Mouse (Mus musculus): ENCODE results near the gene Syn2. TPM values are rescaled to one million over a fixed set of nuclear protein-coding genes. Genes with fewer than 3 reads are reported as not detected.

Syn2 gene
- polyA plus RNA-seq, 1 experiment, result 33.6 TPM

DNA sequence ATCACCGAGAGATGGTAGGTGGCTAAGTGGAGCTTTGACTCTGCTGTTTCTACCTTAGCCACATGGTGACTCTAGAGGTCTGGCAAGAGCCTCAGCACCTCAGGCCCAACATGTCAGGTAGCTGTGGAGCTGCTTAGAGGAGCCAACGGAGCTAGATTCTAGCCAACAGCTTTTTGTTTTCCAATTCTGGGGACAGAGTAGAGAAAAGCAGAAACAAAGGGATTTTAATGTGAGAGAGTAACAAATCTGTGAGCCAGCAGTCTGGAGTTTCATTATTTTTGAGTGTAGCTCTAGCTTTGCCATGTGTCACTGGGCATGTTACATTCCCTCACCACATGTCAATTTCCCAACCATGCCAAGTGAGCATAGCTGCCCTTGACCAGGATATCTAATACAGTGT, 109.5 kb downstream of the Syn2 start:
- no peak for DNase-seq (ENCODE audit: low read depth)

DNA sequence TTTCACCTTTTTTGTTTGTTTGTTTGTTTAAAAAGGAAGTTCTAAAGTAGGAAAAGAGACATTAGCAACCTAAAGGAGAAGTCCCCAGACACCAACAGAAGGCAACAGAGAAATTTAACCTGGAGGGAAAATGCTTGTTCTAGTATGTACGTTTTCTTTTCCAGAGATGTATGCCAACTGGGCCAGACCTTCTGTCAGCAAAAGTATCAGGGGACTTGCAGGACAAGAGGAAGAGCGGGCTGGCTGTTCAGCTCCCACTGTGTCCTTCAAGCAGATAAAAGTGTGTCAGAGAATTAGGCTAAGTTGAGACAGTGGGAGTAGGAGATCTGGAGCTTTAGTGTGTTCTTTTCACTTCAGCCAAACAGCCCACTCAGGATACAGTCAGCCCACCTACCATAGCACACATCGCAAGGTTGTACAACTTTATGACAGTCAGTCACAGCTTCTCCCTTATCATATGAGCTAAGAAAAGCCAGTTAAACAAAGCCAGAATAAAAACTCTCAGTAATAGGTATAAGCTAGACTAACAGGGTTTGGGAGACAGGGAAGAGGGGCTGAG, 110.9 kb downstream of the Syn2 start:
- no peak for DNase-seq (ENCODE audit: low read depth)

DNA sequence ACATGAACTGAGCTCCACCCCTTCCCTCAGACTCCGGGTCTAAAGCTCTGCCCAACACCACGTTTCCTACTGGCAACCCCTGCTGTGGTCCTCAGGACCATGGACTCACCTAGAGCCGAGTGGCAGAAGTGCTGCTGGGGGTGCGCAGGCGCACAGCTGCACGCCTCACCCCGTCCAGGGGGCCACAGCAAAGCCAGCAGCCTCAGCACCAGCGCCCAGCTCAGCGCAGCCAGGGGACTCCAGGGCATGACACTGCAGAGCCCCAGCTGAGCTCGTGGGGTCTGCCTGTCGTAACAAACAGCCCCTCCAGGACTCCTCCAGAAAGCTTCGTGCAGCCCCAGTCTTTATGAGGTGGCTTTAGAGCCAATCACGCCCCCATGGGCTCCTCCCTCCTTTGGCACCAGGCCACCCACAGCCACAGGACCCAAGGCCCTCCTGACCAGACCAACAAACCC, 116.9 kb downstream of the Syn2 start:
- DNase-seq (ENCODE audit: low read depth), result no peak

DNA sequence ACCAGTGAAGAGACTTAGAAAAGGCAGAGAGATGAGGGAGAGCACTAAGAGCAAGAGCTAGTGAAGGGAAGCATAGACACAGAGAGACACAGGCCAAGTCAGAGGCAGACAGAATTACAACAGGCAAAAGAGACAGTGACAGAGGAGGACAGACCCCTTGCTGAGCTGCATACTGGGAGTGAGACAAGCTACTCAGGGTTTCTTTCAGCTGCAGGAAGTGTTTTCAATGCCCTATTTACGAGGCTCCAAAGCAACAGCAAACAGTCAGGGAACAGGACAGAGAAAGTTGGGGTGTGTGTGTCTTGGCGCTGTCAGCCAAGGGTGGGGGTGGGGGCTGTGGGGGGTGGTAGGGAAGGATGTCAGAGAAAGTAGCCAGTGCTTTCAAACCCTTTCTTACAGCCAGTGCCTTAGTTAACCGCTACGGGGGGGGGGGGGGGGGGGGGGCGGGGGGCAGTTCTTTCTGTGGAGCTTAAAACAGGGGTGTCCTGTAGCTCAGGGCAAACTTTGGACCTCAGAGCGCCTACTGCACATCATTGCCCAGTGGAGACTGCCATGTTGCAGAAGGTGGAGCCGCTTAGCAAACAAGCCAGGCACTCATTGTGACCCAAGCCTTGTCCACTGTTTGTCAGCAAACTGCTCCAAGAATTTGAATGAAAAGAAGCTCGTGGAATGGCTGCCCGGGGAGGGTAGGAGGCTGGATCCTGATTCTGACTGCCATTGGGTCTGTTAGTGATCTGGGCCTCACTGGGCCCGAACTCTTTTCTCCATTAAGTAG, 117.6 kb downstream of the Syn2 start, which contains the start of gene Timp4:
Gene Timp4, minus strand, starts transcription at position 107 of the 775 bp plus-strand sequence.
- no peak for DNase-seq (ENCODE audit: low read depth)

DNA sequence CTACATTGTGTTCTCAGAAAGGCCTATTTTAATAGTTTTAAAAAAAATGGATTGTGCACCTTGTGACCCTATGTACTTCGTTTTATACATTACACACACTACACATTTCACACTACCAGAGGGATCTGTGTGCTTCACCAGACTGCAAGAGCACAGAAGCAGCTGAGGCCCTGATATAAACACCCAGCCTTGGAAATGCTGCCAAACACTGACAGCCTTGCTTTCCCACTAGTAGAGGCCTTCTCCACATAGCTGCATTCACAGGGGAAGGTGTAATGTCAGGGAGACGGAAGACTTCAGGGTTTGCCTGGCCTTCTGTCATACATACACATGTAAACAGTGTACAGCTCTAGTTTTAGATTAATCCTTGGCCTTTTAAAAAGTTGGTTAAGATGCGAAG, 120.5 kb downstream of the Syn2 start:
- no peak for DNase-seq (ENCODE audit: low read depth)

DNA sequence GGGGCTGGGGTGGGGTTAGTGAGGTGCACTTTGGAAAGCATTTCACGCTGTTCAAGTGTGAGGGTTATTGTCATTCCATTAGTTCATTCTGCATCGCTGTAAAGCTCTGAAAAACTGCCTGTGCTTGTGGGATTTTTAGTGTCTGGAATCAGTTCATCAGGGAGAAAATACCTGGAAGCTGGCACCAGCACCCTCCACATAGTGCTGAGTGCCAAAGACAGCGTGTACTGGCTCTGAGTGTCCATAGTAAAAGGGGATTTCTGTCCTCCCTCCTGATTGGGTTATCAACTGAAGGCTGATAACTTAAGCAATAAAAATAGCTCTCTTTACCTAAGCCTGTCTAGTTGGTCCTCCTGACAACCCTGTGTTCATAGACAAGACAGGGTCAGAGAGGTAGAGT, 125.8 kb downstream of the Syn2 start:
- DNase-seq (ENCODE audit: low read depth), result no peak

DNA sequence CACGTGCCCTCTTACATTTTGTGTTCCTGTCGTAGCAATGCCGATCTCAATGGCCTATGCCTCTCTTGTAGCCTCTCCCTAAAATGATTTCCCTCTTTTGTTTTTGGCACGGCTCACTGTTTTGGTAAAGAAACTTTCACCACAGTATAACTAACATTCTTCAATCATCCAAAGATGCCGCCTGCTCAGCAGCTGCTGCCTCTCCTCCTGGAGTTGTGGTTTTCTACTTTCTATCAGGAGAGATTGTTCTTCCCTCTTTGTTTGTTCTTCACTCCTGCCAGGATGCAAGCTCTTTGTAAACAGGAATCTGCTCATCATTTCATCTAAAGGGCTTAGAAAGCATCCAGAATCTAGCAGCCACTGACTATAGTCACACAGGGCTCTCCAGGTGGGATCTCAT, 132.1 kb downstream of the Syn2 start:
- no peak for DNase-seq (ENCODE audit: low read depth)

DNA sequence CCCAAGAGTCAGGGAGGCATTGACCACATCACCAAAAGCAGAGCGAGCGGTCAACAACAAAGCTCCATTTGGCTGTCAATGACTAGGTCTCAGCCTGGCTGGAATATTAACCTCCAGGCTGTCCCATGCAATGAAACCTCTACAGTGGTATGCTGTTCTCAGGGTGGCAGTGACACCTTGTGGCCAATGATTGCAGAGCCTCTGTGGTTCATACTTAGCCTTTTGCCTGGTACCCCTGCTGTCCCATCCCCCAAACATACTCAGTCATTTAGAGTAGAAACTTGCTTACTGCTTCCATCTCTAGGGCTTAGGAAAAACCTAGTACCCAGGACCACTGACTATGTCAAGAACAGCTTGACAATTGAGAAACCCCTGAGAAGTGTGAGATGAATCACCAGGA, 133.2 kb downstream of the Syn2 start:
- no peak for DNase-seq (ENCODE audit: low read depth)

DNA sequence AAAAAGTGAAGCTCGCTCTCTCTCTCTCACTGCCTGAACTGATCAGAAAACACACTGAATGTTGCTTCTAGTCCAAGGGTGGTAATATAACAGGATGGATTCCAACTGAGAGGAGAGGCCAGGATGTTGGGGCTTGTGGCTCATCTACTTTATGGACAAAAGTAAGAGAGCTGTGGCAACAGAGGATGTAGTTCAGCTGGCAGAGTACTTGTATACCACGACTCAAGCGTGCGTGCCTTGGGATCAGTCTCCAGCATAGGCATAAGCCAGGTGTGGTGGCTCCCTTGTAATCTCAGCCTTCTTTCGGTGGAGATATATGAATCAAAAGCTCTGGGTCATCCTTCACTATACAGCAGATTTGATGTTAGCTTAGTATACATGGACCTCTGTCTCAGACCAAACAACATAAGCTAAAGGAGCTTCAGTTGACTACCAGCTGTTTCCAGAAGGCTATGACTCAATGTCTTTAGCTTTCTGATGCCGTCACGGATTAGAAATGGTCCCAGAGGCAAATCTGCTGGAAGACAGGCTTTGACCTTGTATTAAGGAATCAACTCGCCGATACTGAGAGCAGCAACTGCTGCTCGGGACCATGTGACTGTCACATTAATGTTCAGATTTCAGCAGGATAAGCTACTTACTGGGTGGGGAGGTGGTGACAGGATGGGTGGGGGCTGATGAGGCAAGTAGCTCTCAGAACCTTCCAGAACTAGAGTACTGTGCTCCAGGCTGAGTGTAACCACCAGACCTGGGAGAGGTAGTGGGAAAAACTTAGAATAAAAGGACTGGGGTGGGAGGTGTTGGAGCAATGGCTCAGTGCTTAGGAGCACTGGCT, 134.1 kb downstream of the Syn2 start:
- no peak for DNase-seq (ENCODE audit: low read depth)

DNA sequence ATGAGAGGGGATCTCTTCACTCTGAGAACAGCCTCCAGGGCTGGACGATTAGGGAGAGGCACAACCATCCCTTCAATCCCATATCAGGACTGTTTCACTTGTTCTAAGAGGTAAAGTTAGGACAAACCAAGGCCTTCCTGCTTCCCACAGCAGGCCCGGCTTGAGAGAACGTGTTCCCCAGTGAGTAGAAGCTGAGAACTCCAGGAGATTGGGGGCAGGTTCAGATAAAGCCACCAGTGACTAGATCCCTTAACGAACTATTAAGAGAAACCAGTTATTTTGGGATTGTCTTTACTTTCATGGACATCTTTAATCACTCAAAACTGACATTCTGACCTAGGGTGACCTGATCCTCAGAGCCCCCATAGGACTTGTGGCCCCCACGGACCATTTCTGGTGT, 134.9 kb downstream of the Syn2 start:
- DNase-seq (ENCODE audit: low read depth), result no peak

DNA sequence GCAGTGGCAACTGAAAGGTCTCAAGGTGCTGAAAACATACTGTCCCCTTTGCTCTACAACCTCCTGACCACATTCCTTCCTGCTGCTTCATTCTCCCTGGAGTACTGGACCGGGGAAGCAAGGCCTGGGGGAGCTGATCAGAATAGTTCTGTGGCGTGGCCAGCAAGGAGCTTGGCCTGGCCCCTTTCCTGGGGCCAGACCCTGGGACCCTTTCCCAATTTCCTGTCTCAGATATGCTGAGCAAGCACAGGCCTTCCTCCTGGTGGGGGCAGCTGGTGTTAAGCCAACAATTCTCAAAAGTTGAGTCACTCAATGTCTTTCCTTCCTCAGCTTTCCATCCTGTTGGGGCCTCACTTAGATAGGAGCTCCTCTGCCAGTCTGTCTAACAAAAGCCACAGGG, 135.4 kb downstream of the Syn2 start:
- no peak for DNase-seq (ENCODE audit: low read depth)

DNA sequence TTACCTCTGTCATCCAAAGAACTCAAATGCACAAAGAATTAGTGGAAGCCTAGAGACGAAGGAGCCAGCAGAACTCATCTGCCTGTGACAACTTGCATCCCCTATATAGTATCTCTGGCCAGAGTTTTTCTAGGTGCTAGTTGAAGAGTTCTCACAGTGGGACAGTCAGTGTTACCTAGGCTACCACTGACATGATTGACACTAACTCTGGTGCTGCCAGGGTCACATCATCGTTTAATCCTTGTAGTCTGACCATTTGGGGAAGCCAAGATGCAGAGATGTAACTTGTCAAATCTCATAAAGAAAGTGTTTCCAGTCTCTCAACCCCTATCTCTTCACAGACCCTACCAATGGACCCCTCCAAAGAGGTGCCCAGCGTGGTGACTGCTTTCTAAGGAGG, 136.6 kb downstream of the Syn2 start:
- no peak for DNase-seq (ENCODE audit: low read depth)

DNA sequence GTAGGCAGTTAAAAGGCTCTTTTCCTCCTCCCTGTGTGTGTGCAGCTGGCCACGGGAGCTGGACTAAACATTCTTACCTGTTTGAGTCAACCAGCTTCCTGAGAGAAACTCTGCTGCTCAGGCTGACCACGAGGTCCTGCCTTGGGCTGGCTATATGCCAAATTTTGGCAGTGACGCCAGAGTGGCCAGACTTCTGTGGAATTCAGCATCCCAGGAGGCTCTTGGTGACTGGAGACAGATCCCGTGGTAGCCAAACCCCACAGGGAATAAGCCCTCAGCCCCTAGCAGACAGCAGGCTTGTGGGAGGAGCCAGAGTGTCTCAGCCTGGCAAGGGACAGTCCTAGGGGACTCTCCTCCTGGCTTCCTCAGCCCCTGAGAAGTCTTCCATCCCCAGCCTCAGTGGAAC, 137.2 kb downstream of the Syn2 start:
- no peak for DNase-seq (ENCODE audit: low read depth)

DNA sequence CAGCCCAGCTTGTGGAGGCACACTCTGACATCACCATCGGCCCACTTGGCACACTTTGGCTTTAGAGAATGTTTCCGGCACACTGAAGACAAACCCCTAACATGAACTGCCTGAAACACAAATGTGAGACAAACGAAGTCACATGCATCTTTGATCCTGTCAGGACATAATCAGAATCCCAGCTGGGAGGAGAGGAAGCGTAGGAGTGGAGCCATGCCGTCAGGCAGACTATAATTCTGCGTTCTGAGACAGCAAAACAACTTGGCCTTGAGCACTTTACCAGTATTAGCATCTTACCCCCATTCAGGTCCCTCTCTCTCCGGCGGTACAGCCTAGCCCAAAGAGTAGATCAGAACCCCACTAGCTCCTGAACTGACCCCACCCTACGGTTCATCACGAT, 138.6 kb downstream of the Syn2 start:
- no peak for DNase-seq (ENCODE audit: low read depth)

DNA sequence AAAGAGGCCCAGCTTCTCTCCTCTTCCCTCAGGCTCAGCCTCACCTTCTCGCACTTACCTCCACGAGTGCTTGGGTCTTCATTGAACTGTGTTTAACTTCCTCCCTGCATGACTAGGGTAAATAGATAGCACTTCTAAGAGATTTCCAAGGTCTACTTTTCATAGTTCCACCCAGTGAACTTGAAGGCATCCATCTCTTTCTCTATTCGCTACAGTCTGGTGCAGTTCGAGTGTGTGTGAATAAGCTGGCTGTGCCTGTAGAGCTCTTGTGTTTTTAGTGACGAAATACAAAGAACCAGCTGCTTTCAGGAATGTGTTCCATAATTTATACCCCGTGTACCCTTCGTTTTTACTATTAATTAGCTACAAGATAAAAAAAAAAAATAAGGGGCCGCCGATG, 140.0 kb downstream of the Syn2 start:
- DNase-seq (ENCODE audit: low read depth), result no peak

DNA sequence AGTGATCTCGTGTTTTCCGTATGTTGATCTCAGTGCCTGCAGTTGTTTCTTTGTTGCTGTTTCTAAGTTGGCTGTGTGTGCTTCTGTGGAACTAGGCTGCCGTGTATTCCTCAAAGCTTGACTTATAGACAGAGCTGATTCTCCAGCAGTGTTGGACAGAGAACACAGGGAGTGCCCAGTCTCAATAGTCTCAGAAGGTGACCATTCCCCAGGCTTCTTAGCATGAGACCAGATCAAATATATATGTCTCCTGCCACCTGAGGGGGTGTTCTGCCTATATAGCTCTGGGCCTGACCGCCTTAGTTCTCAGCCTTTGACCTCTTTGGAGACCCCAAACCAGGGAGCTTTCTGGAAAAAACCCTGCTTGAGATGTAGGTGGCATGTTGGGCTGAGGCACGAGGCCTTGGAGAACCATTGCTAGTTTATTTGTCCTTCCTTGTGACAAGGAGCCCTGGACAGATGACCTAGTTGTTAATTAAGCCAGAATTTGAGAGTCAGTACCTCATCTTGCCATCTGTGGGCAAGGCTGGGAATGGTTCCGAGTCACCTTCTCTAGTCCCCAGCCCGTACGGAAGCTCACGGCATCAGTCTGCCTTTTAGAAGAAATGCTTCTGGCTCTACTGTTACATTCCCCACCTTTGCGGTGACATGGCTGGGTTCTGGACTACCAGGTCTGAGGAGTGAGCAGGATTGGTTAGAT, 140.6 kb downstream of the Syn2 start:
- DNase-seq (ENCODE audit: low read depth), result no peak

DNA sequence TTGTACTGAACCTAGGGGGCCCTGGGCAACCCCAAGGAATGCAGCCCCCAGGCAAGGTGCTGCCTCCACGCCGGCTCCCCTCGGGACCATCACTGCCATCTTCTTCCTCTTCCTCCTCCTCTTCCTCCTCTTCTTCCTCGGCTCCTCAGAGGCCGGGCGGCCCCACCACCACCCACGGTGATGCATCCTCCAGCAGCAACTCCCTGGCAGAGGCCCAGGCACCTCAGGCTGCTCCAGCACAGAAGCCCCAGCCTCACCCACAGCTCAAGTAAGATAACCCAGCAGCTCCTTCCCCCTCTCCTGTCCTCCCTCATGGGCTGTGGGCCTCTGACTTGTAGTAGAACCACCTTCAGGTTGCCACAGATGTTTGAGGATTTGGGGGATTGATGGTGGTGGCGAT, 143.4 kb downstream of the Syn2 start:
- no peak for DNase-seq (ENCODE audit: low read depth)

DNA sequence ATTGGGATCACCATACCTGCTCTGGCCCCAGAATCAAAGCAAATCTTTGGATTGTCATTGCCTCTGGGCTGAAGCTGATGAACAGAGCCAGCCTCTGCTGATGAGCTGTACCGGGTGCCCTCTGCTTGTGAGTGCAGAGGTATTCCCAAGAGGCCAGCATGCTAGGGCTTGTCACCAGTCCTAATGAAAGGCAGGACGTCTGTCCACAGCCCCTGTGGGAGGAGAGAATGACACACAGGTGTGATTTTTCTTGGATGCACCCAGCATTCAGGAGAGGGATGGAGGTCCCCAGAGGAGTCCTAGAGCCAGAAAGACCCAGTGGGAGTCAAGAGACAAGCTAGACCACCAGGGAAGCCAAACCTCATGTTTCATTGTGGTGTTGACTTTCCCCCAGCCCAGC, 144.9 kb downstream of the Syn2 start:
- no peak for DNase-seq (ENCODE audit: low read depth)

DNA sequence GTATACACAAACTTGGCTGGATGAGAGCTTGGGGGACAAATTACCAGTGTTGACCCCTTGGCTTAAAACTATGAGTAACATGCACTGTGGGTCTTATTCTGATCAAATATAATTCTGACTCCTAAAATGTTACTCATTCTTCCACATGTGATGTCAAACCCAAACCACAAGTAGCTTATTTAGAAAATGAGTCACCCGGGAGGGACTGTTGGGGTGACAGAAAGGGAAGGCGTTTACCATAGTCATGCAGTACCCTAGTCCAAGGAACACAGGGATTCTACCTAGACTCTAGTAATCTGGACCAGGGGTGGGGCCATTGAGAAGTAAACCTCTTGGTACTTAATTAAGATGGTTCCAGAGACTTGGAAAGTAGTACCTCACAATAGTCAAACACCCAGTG, 149.5 kb downstream of the Syn2 start:
- no peak for DNase-seq (ENCODE audit: low read depth)

DNA sequence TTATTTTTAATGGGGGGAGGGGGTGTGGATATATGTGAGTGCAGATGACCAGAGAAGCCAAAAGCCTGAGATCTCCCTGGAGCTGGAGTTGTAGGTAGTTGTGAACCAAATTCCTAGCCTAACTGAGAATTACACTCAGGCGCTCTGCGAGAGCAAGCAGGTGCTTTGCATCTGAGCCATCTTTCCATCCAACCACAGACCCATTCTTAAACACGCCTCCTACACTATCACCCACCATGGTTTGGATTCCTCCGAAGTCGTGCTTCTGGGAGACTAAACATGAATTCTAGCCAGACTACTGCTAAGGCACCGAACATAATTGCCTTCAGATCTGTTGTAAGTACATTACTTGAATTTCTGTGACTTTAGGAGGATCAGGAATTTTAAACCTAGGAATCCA, 151.7 kb downstream of the Syn2 start:
- DNase-seq (ENCODE audit: low read depth), result no peak

DNA sequence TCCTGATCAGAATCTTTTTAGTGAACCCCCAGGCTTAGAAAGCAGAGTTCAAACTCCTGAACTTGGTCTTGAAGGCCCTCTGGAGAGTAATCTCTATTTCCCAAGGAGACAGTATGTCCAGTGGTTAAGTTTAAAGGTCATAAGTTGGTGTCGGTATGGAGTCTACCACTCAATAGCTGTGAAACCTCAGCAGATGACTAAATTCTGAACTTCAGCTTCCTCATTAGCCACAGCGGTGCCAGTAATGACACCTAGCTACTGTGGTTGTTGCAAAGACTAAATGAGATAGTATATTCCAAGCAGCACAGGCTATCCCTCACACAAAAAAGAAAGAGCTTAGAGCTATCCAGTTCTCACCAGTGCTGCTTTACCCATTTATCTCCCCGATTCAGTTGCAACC, 153.5 kb downstream of the Syn2 start:
- DNase-seq (ENCODE audit: low read depth), result no peak

DNA sequence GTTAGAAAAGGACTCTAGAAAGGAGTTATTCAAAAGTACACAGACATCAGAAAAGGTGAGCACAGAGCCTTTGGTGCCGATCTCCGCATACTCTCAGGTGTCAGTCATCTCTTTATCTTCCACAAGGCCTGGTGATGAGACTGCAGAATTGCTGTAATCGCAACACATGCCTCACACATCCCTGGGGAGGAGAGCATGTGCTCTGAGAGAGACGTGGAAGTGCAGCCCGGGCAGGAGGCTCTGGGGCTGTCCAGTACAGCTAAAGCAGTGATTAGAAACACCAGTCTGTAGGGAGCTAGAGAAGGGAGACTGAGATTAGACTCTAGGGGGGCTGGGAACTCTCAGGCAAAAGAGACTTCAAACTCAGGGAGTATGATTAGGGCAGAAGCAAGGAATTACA, 155.9 kb downstream of the Syn2 start:
- no peak for DNase-seq (ENCODE audit: low read depth)
